In the genomic region with DNA sequence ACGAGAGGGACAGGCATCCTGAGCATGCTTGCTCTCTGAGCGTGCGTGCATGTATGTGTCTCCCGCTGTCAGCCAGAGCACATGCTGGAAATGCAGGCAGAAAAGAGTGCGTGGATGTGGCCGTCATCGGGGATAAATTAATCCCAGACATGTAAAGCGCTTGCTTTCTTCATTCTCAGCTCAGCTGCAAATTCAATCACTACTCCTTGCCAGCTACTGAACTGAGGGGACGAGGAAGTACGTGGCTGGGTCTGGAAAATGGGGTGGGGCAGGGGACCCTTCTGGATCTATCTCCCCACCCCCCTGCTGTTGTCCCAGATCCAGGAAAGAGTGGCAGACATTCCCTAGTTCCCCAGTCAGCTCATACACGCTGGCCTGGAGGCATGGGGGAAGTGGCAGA, we compare ENCODE assay signal across 27 mouse cellular contexts.
DNase-seq lines count a peak whose midpoint lies in the region; ATAC-seq and TF ChIP-seq lines count a peak whose summit lies in the region.
"Had no signal": no experiment of that assay in that cellular context is flagged by ENCODE, and none has a peak within 500 bp of the region (broad histone marks: within the 10 kb centered on the region; RNA-seq: fewer than 3 reads in every experiment).

No protein-coding gene starts in this region.

- no peak for DNase-seq in heart, postnatal 4 days
- DNase-seq in brain, embryonic 14.5 days (ENCODE audit: low read depth) = peak; percentile 15
- no peak for DNase-seq in left cerebral cortex, adult 8-10 months (ENCODE audit: low spot score in 2 of 2)
- no peak for DNase-seq in adrenal gland, adult 18-20 months (ENCODE audit: low spot score in 2 of 2)
- DNase-seq in cerebellum, postnatal 36 days = no peak
- DNase-seq: adrenal gland, postnatal 14 days; cerebellum, adult 11-12 months; cerebellum, adult 9-11 months; gastrocnemius, postnatal 10 days; heart, postnatal 14 days; kidney, adult 11 months; retina, postnatal 1 day; right cerebral cortex, postnatal 14 days; spleen, adult 18-20 months; thymus, postnatal 14 days had no signal

- H3K4me2 ChIP-seq in heart, embryonic 13.5 days = no peak overlapping the region
- 0 out of 2 replicates have a peak overlapping the region, but pooled peaks have one; percentile 9 for H3K4me2 ChIP-seq in embryonic facial prominence, embryonic 13.5 days
- H3K4me2 ChIP-seq in limb, embryonic 12.5 days = no peak overlapping the region
- H3K4me2 ChIP-seq: hindbrain, embryonic 14.5 days; kidney, embryonic 15.5 days; lung, embryonic 15.5 days; midbrain, embryonic 15.5 days; neural tube, embryonic 15.5 days had no signal

- WGBS in heart, embryonic 13.5 days = 58% methylated on average over 11 of the region's 11 CpGs
- WGBS in embryonic facial prominence, embryonic 13.5 days = 24% methylated on average over 11 of the region's 11 CpGs
- WGBS in limb, embryonic 12.5 days = 40% methylated on average over 11 of the region's 11 CpGs

- ATAC-seq in heart, embryonic 13.5 days (ENCODE audit: extremely low read depth, insufficient number of reproducible peaks, low FRiP score, low TSS enrichment) = 0 out of 2 replicates have a peak, but pooled peaks have one; percentile 18
- no peak for ATAC-seq in embryonic facial prominence, embryonic 13.5 days (ENCODE audit: insufficient number of reproducible peaks, insufficient read depth, low FRiP score, low TSS enrichment, low read depth)
- no peak for ATAC-seq in limb, embryonic 12.5 days (ENCODE audit: insufficient number of reproducible peaks, insufficient read depth, low FRiP score, low TSS enrichment, low read depth)
- ATAC-seq: forebrain, embryonic 16.5 days; midbrain, embryonic 15.5 days; Patski had no signal

- H3K9me3 ChIP-seq in heart, embryonic 13.5 days = no peaks in the 10 kb centered on the region
- H3K9me3 ChIP-seq in embryonic facial prominence, embryonic 13.5 days = no peaks in the 10 kb centered on the region
- no peaks in the 10 kb centered on the region for H3K9me3 ChIP-seq in limb, embryonic 12.5 days
- H3K9me3 ChIP-seq: kidney, embryonic 15.5 days; lung, embryonic 15.5 days; midbrain, embryonic 10.5 days; midbrain, embryonic 15.5 days; neural tube, embryonic 15.5 days had no signal

- H3K36me3 ChIP-seq in heart, embryonic 13.5 days = no peaks in the 10 kb centered on the region
- no peaks in the 10 kb centered on the region for H3K36me3 ChIP-seq in embryonic facial prominence, embryonic 13.5 days
- H3K36me3 ChIP-seq in limb, embryonic 12.5 days = no peaks in the 10 kb centered on the region
- H3K36me3 ChIP-seq: kidney, embryonic 15.5 days; lung, embryonic 15.5 days; midbrain, embryonic 10.5 days; midbrain, embryonic 15.5 days; neural tube, embryonic 15.5 days had no signal

- H3K4me3 ChIP-seq in heart, embryonic 13.5 days = no peak overlapping the region
- no peak overlapping the region for H3K4me3 ChIP-seq in embryonic facial prominence, embryonic 13.5 days
- H3K4me3 ChIP-seq in limb, embryonic 12.5 days (replicated peaks) = no peak overlapping the region
- H3K4me3 ChIP-seq: erythroblast, embryonic 14.5 days; kidney, embryonic 15.5 days; lung, embryonic 15.5 days; midbrain, embryonic 10.5 days; midbrain, embryonic 15.5 days; neural tube, embryonic 15.5 days had no signal

- H3K27ac ChIP-seq in heart, embryonic 13.5 days (replicated peaks) = peak overlapping the region; percentile 8; the same call in 1 of the 2 replicates
- H3K27ac ChIP-seq in embryonic facial prominence, embryonic 13.5 days = peak overlapping the region; percentile 81
- H3K27ac ChIP-seq in limb, embryonic 12.5 days = peak overlapping the region; percentile 81
- H3K27ac ChIP-seq: hindbrain, embryonic 14.5 days; kidney, embryonic 15.5 days; lung, embryonic 15.5 days; midbrain, embryonic 10.5 days; midbrain, embryonic 15.5 days; neural tube, embryonic 15.5 days had no signal

- H3K4me1 ChIP-seq in heart, embryonic 13.5 days = peaks cover 10% of the 10 kb centered on the region
- peaks cover 30% of the 10 kb centered on the region for H3K4me1 ChIP-seq in embryonic facial prominence, embryonic 13.5 days
- H3K4me1 ChIP-seq in limb, embryonic 12.5 days (replicated peaks) = peaks cover 36% of the 10 kb centered on the region
- H3K4me1 ChIP-seq: kidney, embryonic 15.5 days; lung, embryonic 15.5 days; midbrain, embryonic 10.5 days; midbrain, embryonic 15.5 days; neural tube, embryonic 15.5 days had no signal

- TF ChIP-seq CTCF in brain, embryonic 14.5 days (IDR thresholded peaks at IDR 0.05; ENCODE audit: borderline replicate concordance, extremely low read depth, insufficient read depth, insufficient read length) = no peak

- no peaks in the 10 kb centered on the region for H3K27me3 ChIP-seq in heart, embryonic 13.5 days (replicated peaks)
- no peaks in the 10 kb centered on the region for H3K27me3 ChIP-seq in embryonic facial prominence, embryonic 13.5 days
- H3K27me3 ChIP-seq in limb, embryonic 12.5 days = no peaks in the 10 kb centered on the region
- H3K27me3 ChIP-seq: kidney, embryonic 15.5 days; lung, embryonic 15.5 days; midbrain, embryonic 15.5 days; neural tube, embryonic 15.5 days; Patski had no signal

- no peak for TF ChIP-seq POLR2A in brain, embryonic 14.5 days (IDR thresholded peaks at IDR 0.05; ENCODE audit: borderline replicate concordance, extremely low read depth, insufficient read depth, insufficient read length, poor library complexity, severe bottlenecking)

- no peak overlapping the region for H3K9ac ChIP-seq in heart, embryonic 13.5 days
- peak overlapping the region; percentile 27; the same call in 1 of the 2 replicates for H3K9ac ChIP-seq in embryonic facial prominence, embryonic 13.5 days
- H3K9ac ChIP-seq in limb, embryonic 12.5 days (replicated peaks) = no peak overlapping the region
- H3K9ac ChIP-seq: hindbrain, embryonic 14.5 days; kidney, embryonic 15.5 days; lung, embryonic 15.5 days; midbrain, embryonic 15.5 days; neural tube, embryonic 15.5 days had no signal

Comparison
In these comparisons a context has a peak if more than half of its experiments do, and no peak if none do; other contexts are left out.
1. H3K27ac ChIP-seq: peak in every context shown above with its lines; median percentile 81 in embryonic facial prominence, embryonic 13.5 days; 81 in limb, embryonic 12.5 days; 8 in heart, embryonic 13.5 days.